Mouse (Mus musculus) stomach, postnatal 0 days (tissue): ENCODE measurements around the gene Slc32a1.

ENCODE experiments used
- CTCF ChIP-seq: IDR thresholded peaks from 2 replicates; pipeline ENCODE4 v1.5.1; 2016; ENCODE audit warnings: antibody characterized with exemption, low read depth, mild to moderate bottlenecking, moderate library complexity
- EP300 ChIP-seq: optimal IDR thresholded peaks from 2 replicates; pipeline ENCODE3; 2016; ENCODE audit warnings: antibody characterized with exemption

DNA sequence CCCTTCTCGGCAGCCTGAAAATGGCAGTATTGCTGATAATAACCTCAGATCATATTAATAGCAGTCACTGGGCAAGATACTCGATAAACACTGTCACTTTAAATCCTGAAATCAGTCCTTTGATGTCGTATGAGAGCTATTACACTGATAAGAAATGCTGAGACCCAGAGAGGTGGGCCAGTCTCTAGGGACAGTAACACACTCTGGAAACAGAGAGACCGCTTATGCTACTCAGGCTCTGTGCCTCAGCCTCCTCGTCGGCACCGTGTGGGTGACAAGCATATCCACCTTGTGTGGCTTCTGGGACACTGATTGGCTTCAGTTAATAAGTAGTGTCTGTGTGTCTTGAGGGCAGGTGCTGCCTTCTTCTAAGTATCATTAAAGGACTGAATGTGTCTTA is 15.0 kb upstream of the Slc32a1 start:
- TF ChIP-seq EP300 (no peak), CTCF (no peak)
